Mouse (Mus musculus): ENCODE measurements at regions not wholly inside any gene's neighbourhood (a gene's known extent, or its start where the extent isn't known, plus 50 kb on each side); places are given as distances from the start of the nearest gene placed in this dataset.

DNA sequence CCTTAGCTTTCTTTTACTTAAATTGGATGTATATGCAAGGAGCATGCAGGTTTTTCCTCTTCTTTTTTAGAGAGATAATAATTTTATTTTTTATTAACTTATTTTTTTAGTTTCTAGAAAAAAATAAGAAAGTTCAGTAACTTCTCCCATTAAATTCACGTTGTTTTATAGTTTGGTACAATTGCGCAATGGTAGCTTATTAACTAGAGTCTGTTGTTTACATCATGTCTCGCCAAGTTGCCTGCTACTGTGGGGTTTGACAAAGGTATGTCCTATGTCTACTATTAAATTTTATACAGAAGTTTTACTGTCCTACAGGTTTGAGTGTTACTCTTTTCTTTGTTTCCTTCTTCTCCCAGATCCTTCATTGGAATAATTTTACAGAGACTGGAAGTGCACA is 313.6 kb downstream of the Klf5 start:
- in situ Hi-C loops (cut with MboI, MseI), result no loop called here

DNA sequence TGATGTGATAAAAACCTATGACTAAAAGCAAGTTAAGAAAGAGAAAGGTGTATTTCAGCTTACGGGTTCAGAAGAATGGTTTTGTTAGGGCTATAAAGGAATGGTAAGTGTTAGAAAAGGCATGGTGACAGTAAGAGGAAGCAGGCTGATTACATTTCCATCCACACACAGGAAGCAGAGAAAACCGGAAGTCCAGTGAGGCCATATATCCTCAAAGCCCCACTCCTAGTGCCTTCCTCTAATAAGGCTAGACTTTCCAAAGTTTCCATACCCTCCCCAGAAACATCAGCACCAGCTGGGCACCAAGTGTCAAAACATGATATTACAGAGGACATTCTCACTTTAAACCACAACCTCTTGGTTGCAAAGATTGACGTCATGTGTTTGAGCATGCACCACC is 316.3 kb downstream of the Klf5 start:
- in situ Hi-C loops (cut with MboI, MseI), result no loop called here

DNA sequence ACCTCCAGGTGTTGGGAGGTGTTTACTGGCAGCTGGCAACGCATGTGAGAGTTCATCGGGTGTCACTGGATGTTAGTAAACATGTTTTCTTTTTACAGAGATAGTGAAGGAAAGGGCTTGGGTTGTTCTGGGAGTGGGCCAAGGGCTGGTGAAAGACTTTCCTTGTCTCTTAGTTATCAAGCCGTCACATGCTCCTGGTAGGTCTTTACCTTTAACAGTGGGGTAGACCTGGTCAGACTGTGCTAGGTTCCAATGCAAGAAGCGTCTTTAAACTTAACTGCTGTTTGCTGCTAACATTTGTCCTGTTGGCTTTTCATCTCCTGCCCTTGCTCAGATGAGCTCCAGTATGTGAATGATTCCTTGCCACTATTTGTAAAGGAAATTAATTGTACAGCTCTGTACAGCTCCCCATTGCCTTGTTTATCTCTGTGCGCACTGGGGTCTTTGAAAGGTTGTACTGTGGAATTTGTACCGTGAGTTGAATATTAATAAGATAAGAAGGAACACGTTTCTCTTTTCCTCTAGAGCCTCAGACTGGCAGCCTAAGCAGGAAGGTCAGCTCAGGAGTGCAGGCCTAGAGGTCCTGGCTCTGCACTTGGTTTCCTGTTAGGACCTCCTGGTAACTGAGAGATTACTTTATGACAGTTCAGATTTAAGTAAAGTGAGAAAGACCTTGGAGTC is 318.3 kb downstream of the Klf5 start:
- in situ Hi-C loops (cut with MboI, MseI), result no loop called here

DNA sequence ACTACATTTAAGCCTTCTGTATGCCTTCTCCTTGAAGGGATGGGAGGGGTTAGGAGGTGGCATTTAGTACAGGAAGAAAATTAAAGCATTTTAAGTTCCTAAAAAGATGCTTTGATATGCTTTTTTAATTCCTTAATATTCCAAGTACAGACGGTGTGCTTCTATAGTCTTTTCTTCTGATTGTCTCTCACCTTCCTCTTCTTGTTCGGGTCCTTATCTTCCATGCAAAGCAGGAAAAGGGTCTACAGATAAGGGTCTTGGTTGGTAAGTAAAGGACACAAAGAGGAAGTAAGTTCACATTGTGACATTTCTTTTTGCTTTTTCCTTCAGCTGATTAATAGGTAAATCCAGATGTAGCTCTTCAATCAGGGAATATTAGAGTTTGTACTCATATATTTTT is 318.9 kb downstream of the Klf5 start:
- in situ Hi-C loops (cut with MboI, MseI), result no loop called here

DNA sequence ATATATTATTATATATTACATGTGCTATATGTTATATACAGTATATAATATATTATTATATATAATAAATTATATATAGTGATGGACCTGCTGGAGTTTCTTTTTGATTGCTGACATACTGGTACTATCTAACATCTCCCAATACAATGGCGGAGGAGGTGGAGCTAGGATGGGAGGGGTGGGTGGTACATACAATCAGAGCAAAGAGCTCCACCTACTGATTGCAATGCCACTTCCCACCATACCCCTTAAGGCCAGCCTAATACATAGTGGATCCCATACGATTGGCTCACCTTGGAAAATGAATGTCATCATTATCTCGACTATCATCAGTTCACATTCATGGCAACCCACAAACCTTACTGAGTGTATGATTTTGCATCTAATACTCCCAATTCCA is 323.0 kb downstream of the Klf5 start:
- in situ Hi-C loops (cut with MboI, MseI), result no loop called here

DNA sequence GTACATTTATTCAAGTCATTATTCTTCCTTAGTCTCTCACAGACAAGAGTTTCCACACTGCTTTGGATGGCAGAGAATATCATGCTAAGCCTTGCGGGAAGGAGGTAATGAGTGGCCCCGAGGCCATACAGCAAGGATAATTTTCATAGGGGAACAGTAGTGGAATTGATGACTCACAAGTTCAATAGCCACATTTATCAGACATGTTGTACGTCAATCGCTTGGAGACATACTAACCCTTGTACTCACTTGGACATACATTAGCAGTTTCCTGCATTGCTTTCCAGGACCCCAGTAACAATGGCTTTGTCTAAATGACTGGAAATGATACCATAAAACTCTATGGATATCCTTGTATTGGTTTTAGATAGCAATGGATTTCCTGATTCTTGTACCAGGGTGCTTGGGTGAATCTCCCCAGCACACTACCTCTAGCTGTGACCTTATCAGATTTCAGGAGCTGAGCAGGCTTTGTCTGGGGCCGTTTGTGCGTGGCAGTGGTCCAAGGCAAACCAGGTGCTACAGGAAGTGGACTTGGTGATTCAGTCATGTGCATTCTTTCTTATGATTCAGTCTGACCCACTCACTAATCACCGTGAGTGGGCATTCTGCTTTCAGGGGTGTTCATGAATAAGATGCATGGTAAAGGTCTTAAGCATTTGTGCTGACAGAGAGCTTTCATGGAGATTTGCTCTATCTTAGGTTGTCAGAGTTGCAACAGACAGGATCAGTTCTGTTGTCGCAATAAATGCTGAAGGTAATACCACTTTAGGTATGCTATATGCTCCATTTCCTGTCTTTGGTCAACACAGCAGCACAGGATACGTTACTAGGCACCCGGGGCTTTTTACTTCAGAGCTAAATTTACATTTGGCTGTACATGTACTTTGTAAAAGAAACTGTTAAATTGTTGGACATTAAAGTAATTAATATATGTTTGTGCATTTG is 326.2 kb downstream of the Klf5 start:
- in situ Hi-C loops (cut with MboI, MseI), result no loop called here

DNA sequence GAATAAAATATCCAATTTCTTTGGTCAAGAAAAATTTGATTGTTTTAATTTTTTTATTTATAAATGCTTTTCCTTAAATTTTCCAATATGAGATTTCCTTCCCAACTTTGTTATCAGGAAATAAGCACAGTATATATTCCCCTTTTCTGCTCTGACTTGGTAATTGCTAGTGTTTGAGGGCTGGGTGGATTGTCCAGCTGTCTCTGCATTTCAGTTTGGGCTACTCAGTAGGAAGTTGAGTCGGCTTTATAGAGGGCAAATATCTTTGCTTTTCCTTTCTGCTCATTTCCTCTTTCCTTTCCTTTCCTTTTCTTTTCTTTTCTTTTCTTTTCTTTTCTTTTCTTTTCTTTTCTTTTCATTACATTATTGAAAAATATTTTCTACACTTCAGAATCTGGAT is 329.1 kb downstream of the Klf5 start:
- in situ Hi-C loops (cut with MboI, MseI), result no loop called here

DNA sequence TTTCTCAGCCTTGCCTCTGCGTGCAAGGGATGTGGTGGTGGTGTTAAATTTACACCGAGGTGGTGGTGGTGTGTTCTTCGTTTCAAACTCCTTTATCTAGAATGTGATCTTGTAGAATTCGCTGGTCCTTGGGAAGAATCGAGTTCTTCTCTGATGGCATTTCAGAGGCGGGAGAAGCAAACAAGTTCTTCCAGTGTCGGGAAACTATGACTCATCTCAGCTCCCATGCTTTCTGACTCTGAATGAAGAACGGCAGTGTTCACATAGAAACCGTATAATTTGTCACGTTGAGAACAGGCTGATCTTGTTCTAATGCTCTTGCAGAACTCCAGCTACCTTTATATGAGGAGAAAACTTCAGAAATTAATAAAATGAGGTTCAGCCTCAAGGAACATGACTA is 332.6 kb downstream of the Klf5 start:
- in situ Hi-C loops (cut with MboI, MseI), result no loop called here

DNA sequence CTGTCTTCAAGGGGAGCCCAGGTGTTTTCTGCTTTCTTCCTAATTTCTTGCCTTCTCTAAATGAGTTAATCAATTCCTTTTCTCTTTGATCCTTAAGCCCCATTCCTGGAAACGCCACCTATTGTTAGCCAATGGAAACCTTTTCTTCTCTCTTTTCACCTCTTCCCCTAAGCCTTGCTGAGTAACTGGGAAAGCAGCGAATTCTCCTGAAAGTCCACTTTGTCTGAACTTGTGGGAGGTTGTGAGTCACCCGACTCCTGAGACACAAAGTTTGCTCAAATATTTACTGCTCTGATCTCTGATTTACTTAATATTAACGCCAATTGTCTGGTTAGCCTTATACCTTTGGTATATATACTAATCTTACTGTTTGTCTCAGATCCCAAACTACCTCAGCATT is 334.0 kb downstream of the Klf5 start:
- in situ Hi-C loops (cut with MboI, MseI), result no loop called here

DNA sequence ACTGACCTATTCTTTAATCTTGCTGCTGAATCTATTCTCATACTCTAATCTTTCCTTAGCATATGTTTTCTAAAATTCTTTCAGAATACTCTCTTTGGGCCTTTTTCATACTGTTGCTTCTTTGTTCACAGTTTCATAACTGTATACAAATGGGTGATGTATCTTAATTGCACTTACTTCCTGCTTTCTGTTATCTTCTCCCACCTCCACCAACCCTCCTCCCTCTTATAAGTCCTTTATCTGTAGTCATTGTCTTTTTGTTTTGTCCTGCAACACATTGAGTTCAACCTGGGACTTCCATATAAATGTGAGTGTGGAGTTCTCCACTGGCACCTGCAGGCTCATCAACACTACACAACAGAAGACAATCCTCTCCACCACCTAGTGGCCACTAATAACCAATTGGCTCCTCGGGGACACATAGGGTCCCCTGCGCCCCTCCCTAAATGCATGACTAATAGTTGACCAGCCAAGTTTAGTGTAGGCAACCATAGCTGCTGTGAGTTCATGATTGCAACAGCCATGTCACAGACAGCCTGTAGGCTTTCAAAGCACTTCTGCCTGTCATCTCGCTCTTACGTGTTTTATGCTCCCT is 337.2 kb downstream of the Klf5 start:
- in situ Hi-C loops (cut with MboI, MseI), result no loop called here

DNA sequence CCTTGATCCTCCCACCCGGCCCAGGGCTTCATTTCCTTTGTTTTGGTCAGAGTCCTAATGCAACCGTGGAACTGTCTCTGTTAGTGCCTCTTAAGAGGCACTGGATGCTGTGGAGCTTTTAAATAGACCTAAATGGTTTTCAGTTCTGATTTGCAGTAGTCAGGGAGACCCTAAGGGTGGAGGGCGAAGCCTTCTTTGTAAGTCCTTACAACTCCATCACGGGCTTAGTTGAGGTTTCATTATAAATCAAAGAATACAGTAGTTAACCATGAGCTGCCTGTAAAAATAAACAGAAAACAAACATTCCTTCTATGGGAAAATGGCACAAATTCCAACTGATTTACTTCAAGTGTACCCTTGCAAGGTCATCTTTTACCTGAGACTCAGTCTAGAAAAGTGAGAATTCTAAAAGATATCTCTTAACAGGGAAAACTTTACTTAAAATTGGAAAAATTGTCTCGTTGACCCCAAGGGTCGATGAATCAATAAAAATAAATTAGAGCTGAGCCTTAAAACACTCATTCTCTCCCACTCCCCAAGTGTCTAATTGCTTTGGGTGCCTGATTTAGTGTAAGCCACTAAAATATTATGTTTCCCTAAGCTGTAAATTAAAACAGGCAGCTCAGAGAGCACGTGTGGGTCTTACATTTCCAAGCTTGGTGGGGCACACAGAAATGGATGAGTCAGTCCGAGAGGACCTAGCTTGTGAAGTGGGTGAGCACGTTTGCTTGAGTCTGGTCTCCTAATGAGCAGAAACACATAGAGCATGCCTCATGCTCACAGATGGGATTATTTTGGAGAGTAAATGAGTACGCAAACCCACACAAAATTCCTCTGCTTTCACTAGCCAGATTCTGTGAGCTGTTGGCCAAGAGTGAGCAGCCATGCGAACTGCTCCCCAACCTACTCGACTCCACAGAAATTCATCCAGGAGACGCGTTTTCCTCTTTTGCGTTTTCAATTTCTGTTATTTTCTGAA is 343.3 kb downstream of the Klf5 start:
- in situ Hi-C loops (cut with MboI, MseI), result no loop called here

DNA sequence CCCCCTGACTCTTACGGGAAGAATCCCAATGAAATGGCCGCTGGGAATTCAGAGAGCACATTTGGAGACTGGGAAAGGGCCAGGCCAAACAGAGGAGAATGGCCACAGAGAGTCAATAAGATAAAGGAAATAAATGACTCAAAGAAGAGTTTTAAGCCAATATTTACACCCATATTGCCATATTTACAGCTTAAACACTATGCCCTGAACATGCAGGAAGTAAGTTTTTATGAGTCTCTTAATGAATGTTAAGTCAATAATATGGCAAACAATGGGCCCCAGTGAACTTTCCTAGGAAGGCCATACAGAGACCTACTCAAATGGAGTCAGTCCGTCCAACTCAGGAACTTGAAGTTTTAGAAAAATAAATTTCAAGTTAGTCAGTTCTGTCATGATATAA is 347.8 kb downstream of the Klf5 start:
- in situ Hi-C loops (cut with MboI, MseI), result no loop called here

DNA sequence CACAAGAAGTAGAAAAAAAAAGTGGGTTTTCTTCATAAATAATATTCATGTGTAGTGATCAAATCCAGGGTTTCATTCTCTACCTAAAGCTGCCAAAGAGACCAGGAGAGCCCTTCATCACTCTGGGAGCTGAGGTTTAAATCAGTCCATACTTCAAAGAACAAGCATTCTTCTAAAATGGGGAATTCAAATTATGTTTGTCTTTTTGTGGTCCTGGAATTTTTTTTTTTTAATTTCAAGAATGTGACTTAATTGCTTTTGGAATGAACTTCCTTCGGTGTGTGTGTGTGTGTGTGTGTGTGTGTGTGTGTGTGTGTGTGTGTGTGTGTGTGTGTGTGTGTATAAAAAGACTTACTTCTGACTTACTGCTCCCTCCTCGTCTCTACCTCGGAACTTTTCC is 375.9 kb downstream of the Klf5 start:
- in situ Hi-C loops (cut with MboI, MseI), result no loop called here

DNA sequence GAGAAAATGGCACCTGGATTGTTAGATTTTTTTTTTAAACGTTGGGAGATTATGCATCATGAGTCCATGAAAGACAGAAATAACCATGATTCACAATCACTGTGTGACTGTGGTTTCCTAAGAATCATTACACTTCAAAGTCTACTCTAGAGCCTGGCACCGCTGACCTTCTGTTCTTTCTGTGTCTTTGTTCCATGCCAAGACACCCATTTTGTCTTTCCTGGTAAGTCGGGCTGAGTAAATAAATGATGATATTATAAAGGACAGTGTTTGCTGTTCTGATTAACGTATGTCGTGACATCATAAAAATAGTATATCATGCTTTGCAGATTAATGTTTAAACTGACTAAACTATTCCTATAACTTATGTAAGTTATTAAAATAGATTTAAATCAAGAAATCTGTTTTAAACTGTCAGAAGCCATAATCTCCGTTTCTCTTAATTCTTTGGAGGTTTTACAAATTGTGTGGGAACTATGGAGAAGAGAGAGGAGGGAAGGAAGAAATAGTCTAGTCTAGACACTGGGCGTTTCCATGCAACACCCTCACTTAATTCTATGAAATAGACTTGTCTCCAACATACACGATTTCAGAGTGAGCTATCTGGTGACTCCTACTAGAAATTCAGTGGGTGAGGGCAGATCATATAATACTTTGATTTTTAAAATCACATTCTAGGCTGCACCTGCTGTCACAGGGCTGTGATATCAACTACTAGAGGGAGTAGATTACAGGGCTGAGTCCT is 388.7 kb downstream of the Klf5 start:
- in situ Hi-C loops (cut with MboI, MseI), result no loop called here

DNA sequence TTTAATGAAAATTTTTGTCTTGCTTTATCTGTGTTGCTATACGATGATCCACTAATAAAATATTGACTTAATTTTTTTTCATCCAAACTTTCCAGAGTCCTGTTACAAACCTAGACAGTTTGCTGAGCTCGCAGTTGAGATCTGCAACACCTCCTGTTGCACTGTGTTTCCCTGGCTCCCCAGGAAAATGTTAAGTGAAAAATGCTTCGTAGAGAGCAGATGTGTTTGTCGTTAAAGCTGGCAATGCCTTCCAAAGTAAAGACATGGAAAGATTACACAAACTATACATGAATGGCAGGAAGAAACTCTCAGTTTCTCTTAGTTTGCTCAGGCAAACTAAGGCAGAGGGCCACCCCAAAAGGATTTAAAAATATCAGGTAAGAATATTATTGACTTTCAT is 389.9 kb downstream of the Klf5 start:
- in situ Hi-C loops (cut with MboI, MseI), result no loop called here

DNA sequence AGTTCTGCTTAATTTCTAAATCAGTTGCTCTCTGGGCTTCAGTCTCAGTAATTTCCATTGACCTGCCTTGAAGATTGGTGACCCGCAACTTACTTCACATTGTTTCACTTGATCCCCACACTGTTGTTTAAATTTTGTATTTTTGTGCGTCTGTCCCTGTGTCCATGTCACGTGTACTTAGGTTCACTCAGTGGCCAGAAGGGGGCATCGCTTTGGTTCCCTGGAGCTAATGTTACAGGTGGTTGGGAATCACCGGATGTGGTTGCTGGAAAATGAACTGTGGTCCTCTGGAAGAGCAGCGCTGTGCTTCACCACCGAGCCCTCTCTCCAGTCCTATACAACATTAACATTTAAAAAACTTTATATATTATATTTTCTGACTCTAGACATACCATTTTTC is 397.8 kb downstream of the Klf5 start:
- in situ Hi-C loops (cut with MboI, MseI), result no loop called here

DNA sequence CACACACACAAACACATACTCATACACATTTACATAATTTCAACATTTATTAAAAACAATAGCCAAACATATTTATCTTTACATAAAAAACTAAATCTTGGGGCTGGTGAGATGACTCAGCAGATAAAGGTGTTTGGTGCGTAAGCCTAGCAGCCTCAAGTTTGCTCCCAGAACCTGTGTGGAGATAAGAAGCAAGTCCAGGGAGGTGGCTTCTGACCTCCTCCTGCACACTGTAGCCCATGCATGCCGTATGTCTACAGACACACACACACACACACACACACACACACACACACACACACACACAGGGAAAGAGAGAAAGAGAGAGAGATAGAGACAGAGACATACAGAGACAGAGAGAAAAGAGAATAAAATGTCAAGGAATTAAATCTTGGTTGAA is 401.1 kb downstream of the Klf5 start:
- in situ Hi-C loops (cut with MboI, MseI), result no loop called here

DNA sequence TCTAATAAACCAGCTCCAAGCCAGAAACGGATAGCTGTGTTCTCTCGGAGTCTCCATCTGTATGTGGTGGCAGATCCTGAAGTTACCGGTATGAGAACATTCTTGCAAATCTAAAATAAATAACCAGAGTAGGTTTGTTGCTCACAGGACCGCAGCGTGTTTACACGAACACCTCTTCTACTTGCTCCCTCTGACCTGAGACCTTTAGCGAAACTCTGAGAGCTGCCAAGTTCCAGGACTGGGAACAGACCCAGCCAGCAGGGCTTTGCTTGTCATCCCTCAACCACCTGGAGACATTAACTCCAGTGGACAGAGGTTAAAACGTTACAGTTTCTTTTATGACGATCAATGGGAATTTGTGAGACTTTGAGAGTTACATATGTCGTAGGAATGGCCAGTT is 407.5 kb downstream of the Klf5 start:
- in situ Hi-C loops (cut with MboI, MseI), result no loop called here

DNA sequence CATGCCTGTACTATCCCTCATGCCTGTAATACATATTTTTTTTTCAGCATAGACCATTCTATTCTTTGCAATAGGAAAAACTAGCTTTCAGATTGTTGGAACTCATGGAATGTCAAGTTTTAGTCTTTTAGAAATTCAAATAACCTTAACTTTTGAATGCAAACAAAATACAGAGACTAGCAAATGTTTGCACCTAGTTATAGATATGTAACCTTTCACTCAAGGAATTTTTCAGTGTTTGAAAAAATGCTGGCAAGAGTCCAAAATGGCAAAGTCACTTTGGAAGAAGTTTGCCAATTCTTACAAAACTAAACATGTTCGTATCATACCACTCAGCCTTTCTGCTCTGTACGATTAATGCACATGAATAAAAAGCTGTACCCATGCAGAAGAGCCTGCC is 409.6 kb downstream of the Klf5 start:
- in situ Hi-C loops (cut with MboI, MseI), result no loop called here

DNA sequence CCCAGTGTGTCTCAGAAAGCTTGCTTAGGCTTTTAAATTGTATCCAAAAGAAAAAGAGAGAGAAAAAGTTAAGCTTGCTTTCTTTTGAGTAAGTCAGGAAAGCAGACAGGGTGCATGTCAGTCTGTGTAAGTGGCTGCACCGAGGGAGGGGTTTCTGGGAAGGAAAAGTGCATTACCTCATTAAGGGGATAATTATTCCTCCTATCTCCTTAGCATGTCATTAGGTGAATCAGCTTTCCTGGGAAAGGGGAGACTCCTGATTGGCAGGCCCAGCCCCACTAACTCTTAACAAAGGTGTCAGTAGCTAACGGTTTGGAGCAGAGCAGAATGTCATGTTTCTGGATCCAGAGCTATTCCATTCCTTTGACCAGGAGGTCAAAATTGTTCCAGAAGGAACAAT is 411.3 kb downstream of the Klf5 start:
- in situ Hi-C loops (cut with MboI, MseI), result no loop called here

DNA sequence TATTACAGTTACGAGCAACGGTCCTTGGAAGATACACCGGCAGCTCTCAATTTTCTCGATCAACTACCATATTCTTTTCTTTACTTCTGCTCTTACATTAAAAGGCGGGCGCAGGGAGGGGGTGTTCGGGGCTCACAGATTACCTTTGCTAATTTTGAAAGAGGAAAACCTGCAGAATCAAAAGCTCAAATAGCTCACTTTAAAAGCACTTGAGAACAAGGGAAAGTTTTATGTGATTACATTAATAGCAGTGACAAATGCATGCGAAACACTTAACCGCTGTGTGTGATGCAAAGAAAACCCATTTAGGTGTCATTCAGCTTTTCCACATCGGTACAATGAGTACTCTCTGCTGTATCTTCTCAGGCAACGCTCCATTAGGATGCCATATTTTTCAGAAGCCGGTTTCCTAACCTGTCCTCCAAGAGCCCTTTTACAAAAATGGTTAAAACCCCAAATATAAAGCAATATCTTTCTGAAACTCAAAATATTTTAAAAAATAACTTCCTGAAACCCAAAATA is 412.2 kb downstream of the Klf5 start:
- in situ Hi-C loops (cut with MboI, MseI), result no loop called here

Data from T-helper 1 cell (primary cell).